Mouse (Mus musculus): ENCODE results near the gene Snx25. TPM values are rescaled to one million over a fixed set of nuclear protein-coding genes. Genes with fewer than 3 reads are reported as not detected.

Snx25 gene
- total and polyA plus RNA-seq, 2 experiments from 2014 or later = 2.4 to 14.7 TPM

DNA sequence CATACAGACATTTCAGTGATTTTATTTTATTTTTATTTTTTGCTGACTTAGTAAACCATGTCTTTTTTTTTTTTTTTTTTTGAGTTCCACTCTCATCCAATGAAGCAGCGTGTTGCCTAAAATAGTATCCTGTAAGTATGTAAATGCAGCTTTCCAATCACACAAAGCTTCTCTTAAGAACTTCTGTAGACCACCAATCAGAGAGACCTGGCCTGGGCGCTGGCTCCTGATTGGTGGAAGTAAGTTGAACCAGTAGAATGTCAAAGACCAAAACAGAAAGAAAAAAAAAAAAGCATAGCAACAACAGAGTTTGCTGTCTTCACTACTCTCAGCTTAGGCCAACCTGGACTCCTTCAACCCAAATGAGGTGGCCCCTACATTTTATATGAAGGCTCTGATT is 141.7 kb downstream of the Snx25 start:
- WGBS = 49% methylated on average over 2 of the region's 2 CpGs
- Histone ChIP-seq H3K27ac (ENCODE audit: low read depth) (peak overlapping the region; percentile 77), H3K27me3 (ENCODE audit: control insufficient read depth, insufficient read depth, low read length) (no peaks in the 10 kb centered on the region), H3K9ac (replicated peaks; ENCODE audit: low read depth, low read length) (peak overlapping the region; percentile 47), H3K4me3 (ENCODE audit: low read depth, low read length) (peak overlapping the region; percentile 34), H3K4me2 (ENCODE audit: low read depth, low read length) (peak overlapping the region; percentile 65), H3K4me1 (ENCODE audit: control insufficient read depth, insufficient read depth) (peaks cover 20% of the 10 kb centered on the region), H3K9me3 (replicated peaks; ENCODE audit: control insufficient read depth, low read length) (no peaks in the 10 kb centered on the region), H3K36me3 (replicated peaks; ENCODE audit: control insufficient read depth, insufficient read depth, low read length) (no peaks in the 10 kb centered on the region)
- DNase-seq (ENCODE audit: low spot score) (peak; percentile 51), ATAC-seq (ENCODE audit: insufficient read depth, low read depth) (peak; percentile 84)
- TF ChIP-seq CTCF (IDR thresholded peaks at IDR 0.05; ENCODE audit: low read depth) (no peak), EP300 (IDR thresholded peaks at IDR 0.05; ENCODE audit: low read depth) (no peak)

DNA sequence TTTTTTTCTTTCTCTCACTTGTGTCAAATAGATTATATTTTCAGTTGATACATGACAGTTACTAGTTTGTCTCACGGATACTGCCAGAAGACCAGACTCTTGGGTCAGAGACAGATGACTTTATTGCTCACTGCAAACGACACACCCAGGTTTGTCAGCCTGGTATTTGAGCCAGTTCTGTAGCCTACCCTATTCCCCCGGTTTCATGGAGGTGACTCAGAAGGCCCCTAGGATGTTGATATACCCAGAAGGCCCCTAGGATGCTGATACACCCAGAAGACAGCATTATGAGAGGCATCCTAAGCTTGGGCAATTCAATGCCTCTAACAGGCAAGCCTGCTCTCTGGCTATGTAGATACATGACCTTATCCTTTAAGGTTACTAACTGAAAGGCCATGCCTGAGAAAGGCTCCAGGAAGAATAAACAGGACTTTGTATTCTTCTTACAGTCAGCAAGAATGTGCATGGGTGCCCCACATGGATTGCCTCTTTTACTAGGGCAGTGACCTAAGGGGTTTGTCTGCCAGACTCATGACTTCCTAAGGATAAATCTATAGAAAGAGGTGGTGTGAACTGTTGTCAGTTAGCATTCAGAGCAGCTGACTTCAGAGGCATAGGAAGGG is 144.8 kb downstream of the Snx25 start:
- H3K36me3 ChIP-seq (replicated peaks; ENCODE audit: control insufficient read depth, insufficient read depth, low read length) = no peaks in the 10 kb centered on the region
- ATAC-seq (ENCODE audit: insufficient read depth, low read depth) (no peak), DNase-seq (ENCODE audit: low spot score) (no peak)
- H3K4me3 ChIP-seq (ENCODE audit: low read depth, low read length) = no peak overlapping the region
- H3K9ac ChIP-seq (replicated peaks; ENCODE audit: low read depth, low read length) = no peak overlapping the region
- whole genome bisulfite sequencing = 83% methylated on average over 3 of the region's 3 CpGs
- no peaks in the 10 kb centered on the region for H3K27me3 ChIP-seq (ENCODE audit: control insufficient read depth, insufficient read depth, low read length)
- H3K4me2 ChIP-seq (ENCODE audit: low read depth, low read length) = no peak overlapping the region
- TF ChIP-seq CTCF (IDR thresholded peaks at IDR 0.05; ENCODE audit: low read depth) = no peak
- no peak for TF ChIP-seq EP300 (IDR thresholded peaks at IDR 0.05; ENCODE audit: low read depth)
- H3K27ac ChIP-seq (ENCODE audit: low read depth) = no peak overlapping the region
- H3K9me3 ChIP-seq (replicated peaks; ENCODE audit: control insufficient read depth, low read length) = no peaks in the 10 kb centered on the region
- peaks cover 24% of the 10 kb centered on the region for H3K4me1 ChIP-seq (ENCODE audit: control insufficient read depth, insufficient read depth)

DNA sequence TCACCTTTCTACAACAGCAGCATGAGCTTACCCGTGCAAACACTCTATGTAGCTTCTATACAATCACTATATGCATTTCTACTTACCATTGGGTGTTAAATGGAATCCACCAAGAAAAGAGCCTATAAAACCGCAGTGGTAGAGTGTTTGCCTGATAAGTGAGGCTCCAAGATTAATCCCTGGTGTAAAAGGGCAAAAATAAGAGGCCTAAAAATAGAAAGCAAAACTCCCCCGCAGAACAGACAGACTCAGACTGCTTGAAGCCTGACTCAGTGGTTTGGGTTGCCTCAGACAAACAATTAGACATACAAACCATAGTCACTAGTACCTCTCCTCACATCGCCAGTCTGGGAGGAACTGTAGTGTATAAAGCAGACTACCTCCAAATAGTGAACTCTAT is 146.4 kb downstream of the Snx25 start, which contains the start of gene Ankrd37:
Gene Ankrd37, minus strand, starts transcription at position 112 of the 400 bp plus-strand sequence.
- no peaks in the 10 kb centered on the region for H3K27me3 ChIP-seq (ENCODE audit: control insufficient read depth, insufficient read depth, low read length)
- no peaks in the 10 kb centered on the region for H3K9me3 ChIP-seq (replicated peaks; ENCODE audit: control insufficient read depth, low read length)
- no peak for TF ChIP-seq EP300 (IDR thresholded peaks at IDR 0.05; ENCODE audit: low read depth)
- no peak for TF ChIP-seq CTCF (IDR thresholded peaks at IDR 0.05; ENCODE audit: low read depth)
- H3K4me3 ChIP-seq (ENCODE audit: low read depth, low read length) = no peak within 1 kb of the TSS
- WGBS = 24% methylated on average over 4 of the region's 4 CpGs
- DNase-seq (ENCODE audit: low spot score) (peak; percentile 31), ATAC-seq (ENCODE audit: insufficient read depth, low read depth) (peak; percentile 49; the same call in 1 of the 2 replicates)
- H3K27ac ChIP-seq (ENCODE audit: low read depth) = peak within 1 kb of the TSS; percentile 68
- peaks cover 18% of the 10 kb centered on the region for H3K4me1 ChIP-seq (ENCODE audit: control insufficient read depth, insufficient read depth)
- H3K36me3 ChIP-seq (replicated peaks; ENCODE audit: control insufficient read depth, insufficient read depth, low read length) = no peaks in the 10 kb centered on the region
- H3K9ac ChIP-seq (replicated peaks; ENCODE audit: low read depth, low read length) = no peak within 1 kb of the TSS
- peak within 1 kb of the TSS; percentile 29 for H3K4me2 ChIP-seq (ENCODE audit: low read depth, low read length)

DNA sequence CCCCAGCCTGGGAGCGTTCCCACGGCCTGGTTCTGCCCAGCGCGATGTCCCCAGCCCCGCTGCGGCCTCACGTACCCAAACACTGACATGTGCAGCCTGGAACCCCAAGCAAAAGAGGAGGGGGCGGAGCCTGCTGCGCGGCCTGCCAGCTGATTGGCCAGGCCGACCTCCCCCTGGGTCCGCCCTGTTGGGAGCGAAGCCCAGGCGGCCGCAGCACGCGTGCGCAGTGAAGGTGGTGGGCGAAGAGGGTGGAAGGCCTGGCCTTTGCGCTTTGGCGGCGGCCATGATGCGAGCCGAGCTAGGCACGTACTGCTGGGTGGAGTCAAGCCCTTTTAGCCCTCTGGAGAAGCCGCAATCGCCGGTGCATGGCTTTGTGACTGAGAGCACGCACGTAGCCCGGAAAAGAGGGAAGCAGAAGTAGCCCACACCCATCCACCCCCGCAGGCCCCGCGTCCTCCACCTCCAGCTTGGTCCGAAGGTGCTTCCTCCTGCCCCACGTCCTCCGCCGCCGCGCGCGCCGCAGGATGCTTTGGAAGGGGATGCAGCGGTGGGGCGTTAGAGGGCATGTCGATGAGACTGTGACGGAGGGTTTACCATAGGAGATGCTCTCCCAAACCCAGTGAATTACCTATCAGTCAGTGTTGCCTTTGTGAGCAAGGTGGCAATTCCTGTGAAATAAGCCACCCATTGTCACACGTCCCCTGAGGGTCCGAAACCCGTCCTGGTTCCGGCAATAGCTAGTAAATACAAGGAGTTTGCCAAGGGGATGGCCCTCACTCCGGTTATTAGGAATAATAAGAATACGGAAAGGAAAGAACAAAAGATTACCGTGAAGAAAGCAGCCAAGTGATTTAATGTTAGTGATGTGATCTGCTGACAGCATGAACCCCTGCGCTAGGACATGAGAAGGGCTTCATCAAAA is 151.9 kb downstream of the Snx25 start:
- DNase-seq (ENCODE audit: low spot score) = peak; percentile 97
- H3K4me3 ChIP-seq (ENCODE audit: low read depth, low read length) = peak overlapping the region; percentile 57
- WGBS = 4% methylated on average over 55 of the region's 55 CpGs

DNA sequence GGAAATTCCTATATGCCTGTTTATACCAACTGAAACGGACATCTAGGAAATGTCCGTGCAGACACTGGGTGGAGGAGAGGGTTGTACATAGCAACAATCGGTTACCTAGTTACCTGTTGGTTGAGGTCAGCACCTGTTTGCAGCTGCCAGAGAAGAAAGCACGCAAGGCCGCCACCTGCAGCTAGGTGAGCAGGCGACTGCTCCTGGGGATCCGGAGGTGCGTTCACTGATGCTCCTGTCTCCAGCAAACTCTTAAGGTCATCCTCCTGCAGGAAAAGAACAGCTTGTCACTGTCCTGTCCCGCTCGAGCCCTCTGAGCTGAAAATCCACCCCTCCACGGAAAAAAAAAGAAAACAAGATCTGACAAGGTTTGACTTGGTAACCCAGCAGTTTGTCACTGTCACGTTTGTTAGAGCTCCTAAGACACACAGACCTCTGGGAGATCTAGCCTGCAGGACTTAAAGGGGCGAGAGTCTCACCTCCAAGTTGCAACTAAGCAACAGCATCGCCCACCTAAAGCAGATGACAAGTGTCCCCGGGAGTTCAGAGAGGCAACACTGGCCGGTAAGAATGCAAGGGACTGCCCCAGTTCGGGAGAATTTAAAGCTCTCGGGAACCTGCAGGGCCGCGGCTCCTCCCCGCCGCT is 152.7 kb downstream of the Snx25 start, which contains the start of gene Lrp2bp:
Gene Lrp2bp, plus strand, starts transcription at position 166 of the 646 bp plus-strand sequence.
- Histone ChIP-seq H3K9ac (replicated peaks; ENCODE audit: low read depth, low read length) (peak within 1 kb of the TSS; percentile 75), H3K27me3 (ENCODE audit: control insufficient read depth, insufficient read depth, low read length) (no peaks in the 10 kb centered on the region), H3K4me3 (ENCODE audit: low read depth, low read length) (peak within 1 kb of the TSS; percentile 57), H3K27ac (ENCODE audit: low read depth) (peak within 1 kb of the TSS; percentile 98), H3K36me3 (replicated peaks; ENCODE audit: control insufficient read depth, insufficient read depth, low read length) (peaks cover 23% of the 10 kb centered on the region), H3K4me2 (ENCODE audit: low read depth, low read length) (peak within 1 kb of the TSS; percentile 75), H3K4me1 (ENCODE audit: control insufficient read depth, insufficient read depth) (peaks cover 10% of the 10 kb centered on the region; the same call in 1 of the 2 replicates), H3K9me3 (replicated peaks; ENCODE audit: control insufficient read depth, low read length) (no peaks in the 10 kb centered on the region)
- 2% methylated on average over 22 of the region's 22 CpGs for WGBS
- DNase-seq (ENCODE audit: low spot score) (no peak), ATAC-seq (ENCODE audit: insufficient read depth, low read depth) (no peak)
- no peak for TF ChIP-seq EP300 (IDR thresholded peaks at IDR 0.05; ENCODE audit: low read depth)
- no peak for TF ChIP-seq CTCF (IDR thresholded peaks at IDR 0.05; ENCODE audit: low read depth)

More for the DNA sequence above, 151.9 kb downstream of the Snx25 start:
- peak; percentile 99 for ATAC-seq (ENCODE audit: insufficient read depth, low read depth)
- Histone ChIP-seq H3K36me3 (replicated peaks; ENCODE audit: control insufficient read depth, insufficient read depth, low read length) (peaks cover 23% of the 10 kb centered on the region), H3K27me3 (ENCODE audit: control insufficient read depth, insufficient read depth, low read length) (no peaks in the 10 kb centered on the region), H3K9ac (replicated peaks; ENCODE audit: low read depth, low read length) (peak overlapping the region; percentile 75), H3K4me2 (ENCODE audit: low read depth, low read length) (peak overlapping the region; percentile 75), H3K4me1 (ENCODE audit: control insufficient read depth, insufficient read depth) (peaks cover 12% of the 10 kb centered on the region), H3K9me3 (replicated peaks; ENCODE audit: control insufficient read depth, low read length) (no peaks in the 10 kb centered on the region), H3K27ac (ENCODE audit: low read depth) (peak overlapping the region; percentile 98)
- TF ChIP-seq CTCF (IDR thresholded peaks at IDR 0.05; ENCODE audit: low read depth) (no peak), EP300 (IDR thresholded peaks at IDR 0.05; ENCODE audit: low read depth) (no peak)
